Mouse (Mus musculus) right cerebral cortex, postnatal 4 days (tissue): Measurements from ENCODE around the gene Adcy4.

Experiments used
- DNase-seq: peaks from one replicate; pipeline ENCODE4 v3.0.0-alpha.2; 2022

Adcy4 gene

DNA sequence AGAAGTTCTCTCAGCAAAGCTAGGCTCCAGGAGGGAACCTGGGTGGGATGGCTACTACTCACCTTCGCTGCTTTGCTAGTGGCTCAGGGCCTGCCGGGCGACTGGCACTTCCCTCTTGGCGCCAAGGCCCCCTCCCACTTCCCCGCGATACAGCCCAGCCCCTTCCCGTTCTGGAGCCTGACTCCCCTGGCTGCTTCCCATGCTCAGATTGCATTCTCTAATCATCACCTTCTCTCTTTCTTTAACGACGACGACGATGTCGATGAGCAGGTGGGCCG is at the start of gene Adcy4:
Adcy4 (minus strand) TSS at position 138 of the 278 bp plus-strand sequence.
- DNase-seq: no peak

DNA sequence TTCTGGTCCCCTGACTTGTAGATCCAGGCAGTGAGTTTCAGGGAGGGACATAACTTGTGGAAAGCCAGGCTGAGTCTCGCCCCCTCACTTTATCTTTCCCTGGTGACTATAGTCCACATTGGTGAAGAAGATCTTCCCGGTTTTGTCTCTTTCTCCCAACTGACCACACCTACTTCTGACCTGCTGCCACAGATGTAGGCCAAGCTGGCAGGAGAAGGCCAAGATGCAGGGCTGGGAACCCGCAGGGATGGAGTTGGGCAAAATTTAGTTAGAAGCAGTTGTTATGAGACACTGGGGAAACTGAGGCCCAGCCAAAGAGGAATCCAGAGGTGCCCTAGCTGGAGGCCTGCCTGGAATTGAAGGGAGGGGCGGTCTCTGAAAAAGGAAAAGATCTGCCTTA is 49.2 kb upstream of the Adcy4 start:
- no peak for DNase-seq

DNA sequence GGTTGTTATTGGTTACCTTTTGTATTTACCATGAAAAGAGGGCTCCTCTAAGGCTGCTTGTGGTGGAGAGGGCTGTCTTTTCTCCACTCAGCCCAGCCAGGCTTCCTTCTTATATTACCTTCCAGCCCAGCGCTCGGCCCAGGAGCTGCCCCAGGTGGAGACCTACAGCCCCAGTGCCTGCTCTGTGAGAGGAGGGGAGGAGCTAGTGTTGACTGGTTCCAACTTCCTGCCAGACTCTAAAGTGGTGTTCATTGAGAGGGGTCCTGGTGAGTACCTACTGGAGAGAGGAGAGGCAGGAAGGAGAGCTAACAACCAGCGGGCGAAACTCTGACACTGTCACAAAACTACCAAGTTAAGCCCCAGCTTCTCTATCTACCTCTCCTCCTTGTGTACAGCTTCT is 46.4 kb upstream of the Adcy4 start:
- DNase-seq: no peak

DNA sequence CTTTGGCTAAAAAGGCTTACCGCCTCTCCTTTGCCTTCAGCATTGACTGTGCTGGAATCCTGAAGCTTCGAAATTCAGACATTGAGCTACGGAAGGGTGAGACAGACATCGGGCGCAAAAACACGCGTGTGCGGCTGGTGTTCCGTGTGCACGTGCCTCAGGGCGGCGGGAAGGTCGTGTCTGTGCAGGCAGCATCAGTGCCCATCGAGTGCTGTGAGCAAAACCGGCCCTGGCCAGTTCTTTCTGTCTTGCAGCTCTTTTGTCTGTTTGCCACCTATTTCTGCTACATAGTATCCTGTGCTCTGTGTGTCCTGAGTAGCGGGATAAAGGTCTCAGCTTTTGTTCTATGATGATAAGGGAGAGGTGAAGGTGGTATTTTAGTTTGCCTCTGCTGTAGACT is 46.0 kb upstream of the Adcy4 start:
- DNase-seq: no peak

DNA sequence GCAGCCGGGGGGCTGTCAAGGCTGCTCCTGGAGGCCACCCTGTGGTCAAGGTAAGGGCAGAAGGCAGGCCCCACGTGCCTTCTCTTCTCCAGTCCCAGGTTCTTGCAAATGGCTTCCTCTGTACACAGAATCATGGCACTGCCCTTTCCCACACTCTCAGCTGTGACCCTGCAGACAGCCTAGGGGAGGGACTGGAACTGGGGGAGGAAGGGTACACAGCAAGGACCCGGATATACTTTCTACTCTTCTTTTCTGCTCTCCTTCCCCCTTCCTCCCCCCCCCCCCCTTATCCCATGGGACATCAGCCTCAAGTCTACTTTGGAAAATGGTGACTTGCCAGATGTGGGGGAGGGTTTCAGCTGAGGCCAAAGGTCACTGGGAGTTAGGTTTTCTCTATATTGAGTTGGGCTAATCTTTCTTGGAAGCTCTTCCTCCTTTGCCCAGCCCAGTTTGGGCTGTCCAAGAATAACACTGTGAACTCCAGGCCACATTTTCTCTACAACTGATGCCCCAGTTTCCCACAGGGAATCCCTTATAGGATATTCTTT is 44.9 kb upstream of the Adcy4 start:
- DNase-seq: peak; percentile 1

DNA sequence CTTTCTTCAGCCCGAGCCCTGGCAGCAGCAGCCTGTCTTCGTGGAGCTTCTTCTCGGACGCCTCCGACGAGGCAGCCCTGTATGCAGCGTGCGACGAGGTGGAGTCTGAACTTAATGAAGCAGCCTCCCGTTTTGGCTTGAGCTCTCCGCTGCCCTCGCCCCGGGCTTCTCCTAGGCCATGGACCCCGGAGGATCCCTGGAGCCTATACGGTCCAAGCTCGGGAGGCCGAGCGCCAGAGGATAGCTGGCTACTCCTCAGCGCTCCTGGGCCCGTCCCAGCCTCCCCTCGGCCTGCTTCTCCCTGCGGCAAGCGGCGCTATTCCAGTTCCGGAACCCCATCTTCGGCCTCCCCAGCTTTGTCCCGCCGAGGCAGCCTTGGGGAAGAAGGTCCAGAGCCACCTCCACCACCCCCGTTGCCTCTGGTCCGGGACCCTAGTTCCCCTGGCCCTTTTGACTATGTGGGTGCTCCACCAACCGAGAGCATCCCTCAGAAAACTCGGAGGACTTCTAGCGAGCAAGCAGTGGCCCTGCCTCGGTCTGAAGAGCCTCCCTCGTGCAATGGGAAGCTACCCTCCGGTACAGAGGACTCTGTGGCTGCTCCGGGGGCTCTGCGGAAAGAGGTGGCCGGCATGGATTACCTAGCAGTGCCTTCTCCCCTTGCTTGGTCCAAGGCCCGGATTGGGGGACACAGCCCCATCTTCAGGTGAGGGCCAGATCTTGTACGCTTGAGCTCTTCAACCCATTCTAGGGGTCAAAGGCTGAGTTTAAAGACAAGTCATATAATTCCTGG is 42.9 kb upstream of the Adcy4 start:
- DNase-seq: peak; percentile 4

DNA sequence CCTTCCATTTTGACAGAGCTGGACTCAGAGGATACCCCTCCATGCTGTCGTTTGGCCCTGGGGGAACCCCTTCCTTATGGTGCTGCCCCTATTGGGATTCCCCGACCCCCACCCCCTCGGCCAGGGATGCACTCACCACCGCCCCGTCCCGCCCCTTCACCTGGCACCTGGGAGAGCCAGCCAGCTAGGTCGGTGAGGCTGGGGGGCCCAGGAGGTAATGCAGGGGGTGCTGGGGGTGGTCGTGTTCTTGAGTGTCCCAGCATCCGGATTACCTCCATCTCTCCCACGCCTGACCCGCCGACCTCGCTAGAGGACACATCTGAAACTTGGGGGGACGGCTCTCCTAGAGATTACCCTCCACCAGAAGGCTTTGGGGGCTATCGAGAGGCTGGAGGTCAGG is 42.2 kb upstream of the Adcy4 start:
- peak; percentile 6 for DNase-seq

DNA sequence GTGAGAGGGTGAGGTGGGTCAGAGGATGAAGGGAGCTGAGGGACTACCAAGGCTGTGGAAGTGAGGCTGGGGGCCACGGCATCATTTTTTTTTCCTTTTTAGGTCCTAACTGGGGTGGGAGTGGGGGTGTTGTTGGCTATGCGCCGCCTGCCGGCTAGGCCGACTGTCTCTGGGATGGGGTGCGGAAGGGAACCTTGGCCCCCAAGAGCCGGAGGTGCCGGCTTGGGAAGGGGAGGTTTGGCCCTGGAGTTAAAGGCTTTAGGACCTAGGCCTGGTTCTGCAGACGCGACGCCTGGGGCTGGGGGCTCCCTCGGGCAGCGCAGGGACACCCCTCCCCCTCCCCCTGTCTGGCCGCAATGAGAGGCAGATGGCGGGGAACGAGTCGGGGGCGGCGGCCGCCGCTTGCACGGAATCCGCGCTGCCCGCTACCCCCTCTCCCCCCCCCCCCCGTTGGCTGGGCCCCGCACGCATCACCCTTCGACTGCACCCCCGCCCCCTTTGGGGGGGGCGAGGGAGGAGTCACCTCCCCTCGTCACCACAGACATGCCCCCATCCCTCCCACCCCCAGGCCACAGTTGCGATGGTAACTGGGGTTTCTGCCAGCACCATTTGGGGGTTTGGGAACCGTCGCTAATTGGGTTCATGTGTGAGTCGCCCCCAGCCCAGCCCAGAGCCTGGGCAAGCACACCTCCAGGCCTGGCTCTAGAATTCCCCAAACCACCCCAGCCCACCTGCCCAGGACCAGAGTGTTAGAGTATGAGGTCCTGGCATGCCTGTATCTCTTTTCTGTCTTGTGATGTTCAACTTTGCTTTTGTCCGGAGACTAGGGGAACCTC is 41.5 kb upstream of the Adcy4 start:
- DNase-seq: peak; percentile 55

DNA sequence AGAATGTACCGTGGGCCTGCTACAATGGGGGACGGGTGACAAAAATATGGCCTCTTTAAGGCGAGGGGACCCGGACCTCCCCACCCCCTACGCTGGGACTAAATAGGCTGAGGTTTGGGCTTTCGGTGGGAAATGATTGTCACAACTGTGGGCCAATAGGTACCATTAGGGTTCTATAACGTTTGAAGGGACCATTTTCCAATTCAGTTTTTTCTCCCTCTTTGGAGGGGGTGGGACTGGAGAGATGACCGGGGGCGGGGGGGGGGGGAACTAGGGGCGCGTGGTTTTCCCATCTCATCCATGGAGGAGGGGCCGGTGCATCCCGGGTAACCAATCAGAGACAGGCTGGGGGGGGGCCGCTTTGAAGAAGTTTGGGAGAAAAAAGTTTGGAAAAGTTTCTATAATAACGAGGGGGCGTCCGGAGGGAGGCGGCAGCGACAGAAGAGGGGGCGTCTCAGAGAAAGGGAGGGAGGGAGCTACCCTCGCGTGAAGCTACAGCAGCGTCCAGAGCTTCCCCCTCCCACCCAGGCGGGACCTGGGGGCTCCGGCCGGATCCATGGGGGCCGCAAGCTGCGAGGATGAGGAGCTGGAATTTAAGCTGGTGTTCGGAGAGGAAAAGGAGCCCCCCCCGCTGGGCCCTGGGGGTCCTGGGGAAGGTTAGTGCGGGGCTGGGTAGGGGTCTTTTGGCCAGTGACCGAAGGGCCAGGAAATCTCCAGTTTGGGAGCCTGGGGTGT is 40.8 kb upstream of the Adcy4 start:
- peak; percentile 10 for DNase-seq

DNA sequence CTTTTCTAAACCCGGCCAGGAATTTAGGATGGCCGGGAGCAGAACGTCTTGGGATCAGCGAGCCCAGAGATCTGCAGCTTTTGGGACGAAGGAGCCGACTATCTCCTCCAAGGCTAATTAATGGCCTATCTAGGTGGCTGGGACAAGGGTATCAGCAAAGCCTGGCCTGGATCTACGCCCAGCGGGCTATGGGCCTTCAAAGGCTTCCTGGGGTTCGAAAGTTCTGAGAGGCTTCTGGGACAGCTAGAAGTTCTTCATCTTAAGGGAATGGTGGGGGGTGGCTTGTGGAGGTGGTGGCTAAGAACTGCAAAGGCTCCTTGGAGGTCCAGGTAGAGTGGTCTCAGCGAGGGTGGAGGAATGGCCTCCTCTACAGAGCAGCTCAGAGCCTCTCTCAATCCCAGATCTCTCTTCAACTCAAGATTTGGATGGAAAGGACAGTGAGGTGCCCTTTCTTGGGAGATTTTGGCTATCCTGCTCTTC is 40.1 kb upstream of the Adcy4 start:
- DNase-seq: peak; percentile 30

DNA sequence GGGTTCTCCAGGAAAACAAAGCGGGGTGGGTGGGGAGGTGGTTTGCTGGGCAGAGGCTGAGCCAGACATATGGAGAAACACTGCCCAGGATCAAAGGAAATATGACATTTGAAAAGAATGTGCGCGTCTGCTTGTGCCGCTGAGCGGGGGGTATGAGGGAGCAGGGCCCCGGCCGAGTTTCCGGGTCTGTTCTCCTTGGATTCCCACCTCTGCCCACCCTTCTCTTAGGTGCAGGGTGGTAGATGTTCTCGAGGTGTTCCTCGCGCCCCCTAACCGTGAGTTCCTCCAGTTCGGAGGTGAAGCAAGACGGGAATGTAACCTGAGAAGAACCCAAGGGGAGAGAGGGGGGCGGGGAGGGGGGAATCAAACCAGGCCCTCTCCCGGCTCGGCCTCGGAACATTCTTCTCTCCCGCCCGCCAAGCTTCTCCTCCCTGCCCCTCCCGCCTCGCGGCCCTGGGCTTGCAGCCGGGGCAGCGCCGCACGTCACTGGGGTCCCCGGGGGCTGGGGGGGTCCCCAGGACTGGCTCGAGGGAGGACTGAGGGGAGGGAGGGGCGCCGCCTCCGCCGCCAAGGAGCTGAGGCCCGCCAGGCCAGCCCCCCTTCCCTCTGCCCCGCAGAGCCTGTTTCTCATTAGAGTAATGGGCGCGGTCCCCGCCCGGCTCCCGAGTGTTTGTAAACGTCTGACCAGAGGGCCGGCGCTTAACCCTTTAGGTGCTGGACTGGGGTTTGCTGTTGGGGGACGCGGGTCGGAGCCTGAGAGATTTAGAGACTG is 39.3 kb upstream of the Adcy4 start, which contains the start of gene Nfatc4:
Nfatc4 (plus strand) TSS at position 154 of the 772 bp plus-strand sequence.
- DNase-seq: peak; percentile 72

DNA sequence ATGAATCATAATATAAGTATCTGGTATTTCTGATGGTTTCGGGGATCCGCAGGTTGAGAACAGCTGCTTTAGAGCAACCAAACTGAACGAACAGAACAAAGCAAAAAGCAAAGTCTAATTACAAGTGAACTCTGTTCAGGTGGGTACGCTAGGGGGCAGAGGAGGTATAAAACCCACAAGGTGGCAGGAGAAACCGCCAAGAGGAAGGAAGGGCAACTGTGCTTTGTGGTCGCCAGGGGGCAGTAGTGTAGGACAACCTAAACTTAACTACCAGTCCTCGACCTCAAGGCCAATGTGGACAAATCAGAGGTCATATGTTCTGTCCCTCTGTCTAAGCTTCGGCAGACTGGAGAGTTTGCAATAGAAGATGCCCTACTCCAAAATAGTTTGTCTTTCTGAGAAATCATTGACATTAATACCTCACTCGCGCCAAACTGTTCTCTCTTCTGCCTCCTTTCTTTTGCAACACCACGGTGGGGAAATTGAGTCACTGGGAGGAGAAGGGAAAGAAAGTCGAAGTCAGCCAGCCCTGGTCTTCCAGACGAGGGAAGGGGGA is 38.6 kb upstream of the Adcy4 start:
- peak; percentile 65 for DNase-seq

DNA sequence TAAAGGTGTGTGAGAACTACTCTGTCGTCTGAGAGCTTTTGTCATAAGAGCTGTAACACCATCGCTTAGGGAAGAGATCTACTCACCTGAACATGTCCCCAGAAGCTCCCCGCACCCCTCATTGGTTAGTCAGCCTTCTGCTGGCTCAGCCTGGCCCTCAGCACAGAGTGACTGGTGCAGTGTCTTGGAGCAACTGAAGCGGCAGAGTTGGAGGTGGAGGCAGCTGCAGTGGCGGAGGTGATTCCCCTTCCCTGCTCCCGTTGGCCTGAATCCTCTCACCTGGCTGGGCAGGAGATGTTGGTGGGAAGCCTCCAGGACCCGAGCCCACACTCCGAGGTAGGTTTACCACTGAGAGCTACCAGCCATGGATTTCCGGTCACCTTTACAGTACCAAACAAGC is 36.7 kb upstream of the Adcy4 start:
- peak; percentile 1 for DNase-seq

DNA sequence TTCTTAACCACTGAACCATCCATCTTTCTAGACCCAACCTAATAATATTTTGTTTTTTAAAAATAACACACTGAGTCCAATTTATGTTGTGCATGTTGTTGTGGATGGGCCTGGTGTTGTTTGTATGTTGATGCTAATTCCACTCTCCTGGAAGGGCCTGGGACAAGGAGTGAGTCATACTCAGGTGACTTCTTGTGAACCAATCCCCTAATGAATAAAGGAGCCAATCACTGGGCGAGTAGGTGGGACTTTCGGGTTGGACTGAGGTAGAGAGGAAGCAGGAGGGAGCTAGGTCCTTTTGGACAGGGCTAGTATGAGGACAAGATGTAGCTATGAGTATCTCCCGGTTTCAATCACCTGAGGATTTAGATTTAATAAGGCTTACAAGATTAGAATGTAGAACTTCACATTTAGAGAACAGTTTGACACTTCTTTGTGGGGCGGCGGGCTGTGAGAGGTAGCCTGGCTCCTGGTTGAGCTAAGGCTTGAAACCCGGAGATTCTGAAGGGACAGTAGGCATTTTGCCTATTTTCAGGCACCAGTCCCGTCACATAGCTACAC is 36.0 kb upstream of the Adcy4 start:
- peak; percentile 0 for DNase-seq

DNA sequence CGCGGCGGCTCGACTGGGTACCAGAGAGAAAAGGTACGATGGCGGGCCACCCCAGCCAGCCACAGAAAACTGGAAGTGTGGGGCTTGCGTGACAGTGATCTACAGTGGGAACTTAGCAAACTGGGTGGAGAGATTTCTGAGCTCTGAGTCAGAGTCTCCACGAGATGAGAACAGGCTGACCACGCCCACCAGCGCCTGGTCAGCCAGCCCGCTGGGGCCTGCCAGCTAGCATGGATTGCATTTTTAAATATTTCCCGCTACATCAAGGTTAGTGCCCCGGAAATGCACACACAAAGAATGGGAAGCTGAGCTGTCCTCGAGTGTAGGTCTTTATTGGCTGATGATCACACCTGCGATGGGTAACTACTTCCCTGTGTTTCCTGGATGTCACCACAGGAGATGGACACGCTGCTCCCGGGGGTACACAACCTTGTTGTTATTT is 31.4 kb upstream of the Adcy4 start:
- DNase-seq: peak; percentile 41

DNA sequence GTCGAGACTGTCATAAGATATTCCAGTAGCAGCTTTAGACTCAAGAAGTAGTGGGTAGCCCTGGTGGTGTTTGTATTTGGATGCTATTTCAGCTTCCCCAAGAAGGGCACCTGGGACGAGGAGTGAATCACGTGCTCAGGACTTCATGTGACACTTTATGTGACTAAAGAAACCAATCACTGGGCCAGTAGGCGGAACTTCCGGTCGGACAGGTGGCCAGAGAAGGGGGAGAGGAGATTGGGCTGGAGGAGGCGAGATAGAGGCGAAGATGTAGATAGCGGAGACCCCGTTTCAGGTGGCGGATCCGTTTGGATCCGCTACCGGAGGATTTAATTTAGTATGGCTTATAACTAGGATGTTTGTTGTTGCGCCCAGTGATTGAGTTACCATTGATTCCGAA is 31.0 kb upstream of the Adcy4 start:
- DNase-seq: peak; percentile 76

DNA sequence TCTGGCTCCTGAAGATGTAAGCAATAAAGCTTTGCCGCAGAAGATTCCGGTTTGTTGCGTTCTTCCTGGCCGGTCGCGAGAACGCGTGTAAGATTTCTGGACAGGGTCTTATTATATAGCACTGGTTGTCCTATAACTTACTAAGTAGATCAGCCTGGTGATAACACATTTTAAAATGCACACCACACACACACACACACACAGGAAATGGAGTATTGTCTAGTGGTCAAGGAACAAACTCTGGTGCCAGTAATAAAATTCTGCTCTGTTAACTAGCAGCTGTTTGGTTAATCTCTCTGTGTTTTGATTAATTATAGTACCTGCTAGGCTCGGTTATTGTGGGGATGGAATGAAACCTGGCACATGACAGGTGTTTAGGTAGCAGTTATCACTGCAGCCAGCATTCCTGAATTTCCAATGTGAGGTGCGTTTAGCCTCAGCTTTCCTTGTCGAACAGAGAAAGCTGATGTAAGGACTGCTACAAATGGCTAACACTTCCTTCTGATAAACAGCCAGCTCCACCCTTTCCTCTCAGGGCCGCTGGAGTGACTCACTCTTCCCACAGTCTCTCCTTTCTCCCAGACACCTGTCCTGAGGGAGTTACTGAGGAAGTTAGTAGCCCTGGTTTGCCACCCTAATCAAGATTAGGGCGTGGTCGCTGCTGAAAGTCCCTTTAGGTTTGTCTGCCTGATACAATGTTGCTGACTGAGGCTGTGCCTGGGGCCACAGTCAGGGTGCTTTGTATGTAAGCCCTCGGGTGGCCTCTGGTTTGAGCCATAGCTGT is 11.7 kb upstream of the Adcy4 start:
- no peak for DNase-seq

DNA sequence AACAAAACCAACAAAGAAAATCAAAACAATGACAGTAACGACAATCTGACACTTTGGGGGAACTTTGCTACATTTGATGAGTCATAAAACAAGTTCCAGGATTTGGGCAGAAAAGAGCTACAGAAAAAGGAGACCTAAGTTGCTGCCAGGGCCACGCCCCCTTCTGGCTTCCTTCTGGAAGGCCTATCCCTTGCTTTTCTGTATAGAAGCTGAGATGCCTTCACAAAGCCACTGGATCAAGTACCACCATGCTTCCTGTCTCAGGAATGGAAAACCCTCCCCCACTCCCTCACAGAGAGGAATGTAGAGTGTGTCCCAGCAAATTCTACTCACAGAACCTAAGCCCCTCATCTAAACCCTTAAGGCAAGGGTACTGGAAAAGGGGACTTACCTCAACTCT is 10.1 kb upstream of the Adcy4 start:
- DNase-seq: no peak

DNA sequence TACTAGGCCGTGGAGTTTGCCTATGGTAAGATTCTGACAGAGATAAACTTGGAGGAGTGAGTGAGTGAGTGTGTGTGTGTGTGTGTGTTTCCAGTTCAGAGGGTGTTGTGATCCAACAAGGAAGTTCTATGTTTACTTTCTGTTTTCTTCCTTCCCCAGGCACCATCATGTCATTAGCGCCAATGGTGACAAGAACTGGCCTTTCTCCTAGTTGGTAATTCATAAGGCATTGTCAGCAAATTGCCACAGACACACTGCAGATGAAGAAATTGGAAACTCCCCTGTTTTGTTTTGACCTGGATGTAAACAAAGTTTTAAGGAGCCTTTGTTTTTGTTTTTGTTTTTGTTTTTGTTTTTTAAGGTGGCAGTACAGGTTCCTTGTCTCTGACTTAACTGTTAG is 9.6 kb upstream of the Adcy4 start:
- DNase-seq: no peak

DNA sequence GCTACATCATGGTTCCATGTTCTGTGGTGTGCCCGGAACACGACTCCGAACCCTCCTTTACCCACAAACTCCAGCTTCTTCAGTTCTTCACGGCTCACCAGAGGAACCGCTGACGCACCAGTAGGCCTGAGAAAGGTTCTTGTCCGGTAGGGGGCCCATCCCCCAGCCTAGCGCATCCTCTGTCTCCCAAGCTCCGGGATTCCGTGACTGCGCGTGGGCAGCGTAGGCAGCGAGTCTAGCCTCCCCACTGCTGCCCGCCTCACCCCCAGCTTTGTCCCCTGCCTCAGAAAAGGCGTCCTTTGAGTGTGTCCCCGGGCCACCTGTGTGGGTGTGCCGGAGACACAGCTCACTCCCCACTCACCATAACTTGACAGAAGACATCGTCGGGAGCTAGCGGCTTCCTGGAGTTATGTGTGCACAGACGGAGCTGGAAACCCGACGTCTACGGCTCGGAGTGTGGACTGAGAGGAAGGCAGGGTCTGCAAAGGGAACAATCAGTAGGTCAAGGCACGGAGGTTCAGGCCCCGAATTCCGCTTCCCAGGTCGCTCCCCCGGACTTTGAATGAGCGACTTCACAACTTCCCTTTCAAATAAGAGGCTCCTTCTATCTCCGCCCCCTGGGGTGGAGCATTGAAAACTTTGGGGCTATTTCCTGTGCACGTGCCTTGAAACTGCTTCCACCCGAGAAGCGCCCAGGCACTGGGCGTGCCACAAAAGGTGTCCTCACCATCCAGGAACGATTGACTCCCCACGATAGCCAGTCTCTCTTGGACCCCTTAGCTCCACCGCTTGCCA is 4.6 kb upstream of the Adcy4 start, which contains the start of gene Ripk3:
Ripk3 (minus strand) TSS at position 610 of the 795 bp plus-strand sequence.
- DNase-seq: no peak
